Mouse (Mus musculus) bone marrow, adult 2 months (tissue): ENCODE measurements around the gene Wbp1l.

Experiments used
- CTCF ChIP-seq: fragments of 200-500 bp; IDR thresholded peaks from 2 replicates; pipeline ENCODE4 v1.5.1; 2011; ENCODE audit warnings: low read length, control low read depth; ENCODE audit not compliant: control insufficient read depth, insufficient read depth
- POLR2A ChIP-seq: fragments of 200-500 bp; IDR thresholded peaks from 2 replicates; pipeline ENCODE4 v1.6.1; 2011; ENCODE audit warnings: low read depth, mild to moderate bottlenecking, control low read depth, low read length, borderline replicate concordance; ENCODE audit not compliant: control insufficient read depth

DNA sequence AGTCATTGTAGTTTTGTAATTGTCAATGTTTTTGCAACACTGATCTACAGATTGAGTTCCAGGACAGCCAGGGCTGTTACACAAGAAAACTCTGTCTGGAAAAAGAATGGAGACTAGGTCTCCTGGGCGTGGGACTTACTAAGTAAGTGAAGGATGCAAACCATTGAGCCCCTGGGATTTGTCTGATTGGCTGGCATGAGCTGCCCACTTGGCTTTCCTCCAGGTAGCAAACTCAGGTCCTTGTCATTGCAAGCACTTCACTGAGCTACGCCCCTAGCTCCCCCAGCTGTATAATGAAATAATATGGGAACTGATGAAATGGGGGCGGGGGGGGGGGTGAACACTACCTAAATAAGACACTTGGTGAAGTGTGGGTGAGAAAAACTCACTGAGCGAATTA, 94.3 kb downstream of the Wbp1l start:
- no peak for TF ChIP-seq POLR2A
- TF ChIP-seq CTCF: no peak
